Mouse (Mus musculus) heart, embryonic 15.5 days (tissue): Measurements from ENCODE around the gene Akr1a1. TPM values are rescaled to one million over a fixed set of nuclear protein-coding genes. Genes with fewer than 3 reads are reported as not detected.

Experiments
- ATAC-seq: fragments of 200-750 bp; cut with Nextera tagmentation; replicated peaks from 2 replicates; pipeline ENCODE4 v1.8.0; 2017; ENCODE audit warnings: low read depth, moderate TSS enrichment; ENCODE audit not compliant: insufficient number of reproducible peaks, insufficient read depth, low FRiP score
- H3K27ac ChIP-seq: fragments of 300-500 bp; sonication (generic); 2 replicates; pipeline ENCODE4 v1.5.1; 2015; ENCODE audit warnings: mild to moderate bottlenecking, inconsistent platforms
- H3K27me3 ChIP-seq: fragments of 300-500 bp; sonication (generic); 2 replicates; pipeline ENCODE4 v1.6.1; 2015; ENCODE audit warnings: inconsistent platforms
- H3K36me3 ChIP-seq: fragments of 300-500 bp; sonication (generic); 2 replicates; pipeline ENCODE4 v1.6.1; 2015; ENCODE audit warnings: mild to moderate bottlenecking, inconsistent platforms
- H3K4me1 ChIP-seq: fragments of 300-500 bp; sonication (generic); replicated peaks from 2 replicates; pipeline ENCODE4 v1.6.1; 2015; ENCODE audit warnings: inconsistent platforms
- H3K4me2 ChIP-seq: fragments of 300-500 bp; sonication (generic); 2 replicates; pipeline ENCODE4 v1.6.1; 2015; ENCODE audit warnings: inconsistent platforms, mild to moderate bottlenecking, moderate library complexity
- H3K4me3 ChIP-seq: fragments of 300-500 bp; sonication (generic); 2 replicates; pipeline ENCODE4 v1.5.1; 2015; ENCODE audit warnings: mild to moderate bottlenecking, inconsistent platforms
- H3K9ac ChIP-seq: fragments of 300-500 bp; sonication (generic); 2 replicates; pipeline ENCODE4 v1.6.1; 2015; ENCODE audit warnings: mild to moderate bottlenecking, inconsistent platforms
- H3K9me3 ChIP-seq: fragments of 300-500 bp; sonication (generic); replicated peaks from 2 replicates; pipeline ENCODE4 v1.6.1; 2016; ENCODE audit warnings: inconsistent platforms
- WGBS: fragments of 180-500 bp; shearing (Covaris S2); methylation state at CpG from one replicate; pipeline ENCODE4 v1.1.7; 2015; ENCODE audit warnings: mixed read lengths; 5-methylcytosine and 5-hydroxymethylcytosine counted together
- polyA plus RNA-seq: library from polyadenylated mRNA; unstranded; fragments of >200 nt; fragmentation: Nextera tagmentation; extraction: Ambion mirVana; gene quantifications from 2 replicates; pipeline ENCODE4 v1.2.1, GENCODE M21; 2015

The Akr1a1 gene
- polyA plus RNA-seq, 1 experiment from 2014 or later, result 501 TPM

DNA sequence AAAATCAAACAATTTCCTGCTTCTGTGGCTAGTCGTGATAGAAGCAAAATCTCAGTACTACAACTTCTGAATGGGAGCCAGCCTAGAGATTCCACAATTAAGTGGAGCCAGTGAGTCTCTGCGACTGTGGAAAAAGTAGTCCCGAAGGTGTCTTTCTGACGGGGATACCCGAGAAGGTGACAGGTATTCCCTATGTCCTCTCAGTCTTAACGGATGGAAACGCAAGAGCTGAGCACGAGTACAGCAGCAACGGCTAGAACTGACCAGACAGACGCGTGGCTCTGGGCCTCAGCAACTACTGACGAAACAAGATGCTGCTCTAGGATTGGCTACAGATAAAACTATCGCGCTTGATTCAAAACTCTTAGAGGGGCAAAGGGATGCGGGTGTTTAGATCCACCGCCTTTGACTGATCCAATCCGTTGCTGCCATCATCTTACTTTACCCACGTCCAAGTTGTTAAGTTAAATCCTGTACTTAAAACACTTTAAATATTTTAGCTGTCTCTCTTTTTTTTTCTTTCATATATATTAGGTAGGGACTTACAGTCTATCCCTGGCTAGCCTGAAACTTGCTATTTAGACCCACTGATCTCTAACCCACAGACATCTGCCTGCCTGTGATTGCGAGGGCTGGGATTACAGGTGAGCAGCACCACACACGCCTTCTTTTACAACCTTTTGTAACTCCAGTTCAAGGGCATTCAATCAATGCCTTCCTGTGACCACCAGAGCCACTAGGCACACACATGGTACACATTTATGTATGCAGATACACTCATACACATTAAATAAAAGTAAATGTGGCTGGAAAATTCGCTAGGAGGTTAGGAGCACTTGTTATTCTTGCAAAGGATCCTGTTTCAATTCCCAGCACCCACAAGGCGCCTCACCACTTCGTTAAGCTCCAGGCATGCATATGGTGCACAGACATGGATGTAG is 23.5 kb downstream of the Akr1a1 start, which contains the start of gene Nasp:
Nasp (minus strand) TSS at position 220 of the 941 bp plus-strand sequence.
- no peaks in the 10 kb centered on the region for H3K9me3 ChIP-seq
- H3K27ac ChIP-seq, result peak within 1 kb of the TSS; percentile 97
- WGBS, result 8% methylated on average over 23 of the region's 23 CpGs
- ATAC-seq, result peak; percentile 83
- H3K4me3 ChIP-seq, result peak within 1 kb of the TSS; percentile 97
- peak within 1 kb of the TSS; percentile 91 for H3K9ac ChIP-seq
- H3K36me3 ChIP-seq, result peaks cover 4% of the 10 kb centered on the region; the same call in 1 of the 2 replicates
- H3K4me1 ChIP-seq, result peaks cover 17% of the 10 kb centered on the region
- no peaks in the 10 kb centered on the region for H3K27me3 ChIP-seq
- peak within 1 kb of the TSS; percentile 84 for H3K4me2 ChIP-seq

DNA sequence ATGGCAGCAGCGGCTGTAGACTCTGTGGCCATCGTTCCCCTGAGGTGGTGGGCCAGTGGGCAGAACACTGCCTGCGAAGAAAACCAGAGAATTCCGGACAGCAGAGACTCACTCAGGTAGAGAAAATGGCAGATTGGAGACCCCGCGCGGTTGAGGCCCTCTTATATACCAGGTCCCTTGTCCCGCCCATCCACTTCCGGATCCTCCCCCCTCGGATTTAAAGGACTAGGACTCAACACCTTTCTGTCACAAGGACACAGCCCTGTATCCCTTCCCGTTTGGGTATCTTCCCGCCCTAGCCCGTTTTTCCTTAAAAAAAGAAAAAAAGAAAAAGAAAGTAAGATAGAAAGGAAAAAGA is 24.1 kb downstream of the Akr1a1 start:
- Histone ChIP-seq H3K27me3 (no peaks in the 10 kb centered on the region), H3K4me2 (peak overlapping the region; percentile 84), H3K36me3 (peaks cover 4% of the 10 kb centered on the region; the same call in 1 of the 2 replicates), H3K9ac (peak overlapping the region; percentile 91), H3K27ac (peak overlapping the region; percentile 97), H3K9me3 (no peaks in the 10 kb centered on the region), H3K4me1 (peaks cover 17% of the 10 kb centered on the region), H3K4me3 (peak overlapping the region; percentile 97)
- ATAC-seq, result peak; percentile 89
- WGBS, result 0% methylated on average over 13 of the region's 13 CpGs

DNA sequence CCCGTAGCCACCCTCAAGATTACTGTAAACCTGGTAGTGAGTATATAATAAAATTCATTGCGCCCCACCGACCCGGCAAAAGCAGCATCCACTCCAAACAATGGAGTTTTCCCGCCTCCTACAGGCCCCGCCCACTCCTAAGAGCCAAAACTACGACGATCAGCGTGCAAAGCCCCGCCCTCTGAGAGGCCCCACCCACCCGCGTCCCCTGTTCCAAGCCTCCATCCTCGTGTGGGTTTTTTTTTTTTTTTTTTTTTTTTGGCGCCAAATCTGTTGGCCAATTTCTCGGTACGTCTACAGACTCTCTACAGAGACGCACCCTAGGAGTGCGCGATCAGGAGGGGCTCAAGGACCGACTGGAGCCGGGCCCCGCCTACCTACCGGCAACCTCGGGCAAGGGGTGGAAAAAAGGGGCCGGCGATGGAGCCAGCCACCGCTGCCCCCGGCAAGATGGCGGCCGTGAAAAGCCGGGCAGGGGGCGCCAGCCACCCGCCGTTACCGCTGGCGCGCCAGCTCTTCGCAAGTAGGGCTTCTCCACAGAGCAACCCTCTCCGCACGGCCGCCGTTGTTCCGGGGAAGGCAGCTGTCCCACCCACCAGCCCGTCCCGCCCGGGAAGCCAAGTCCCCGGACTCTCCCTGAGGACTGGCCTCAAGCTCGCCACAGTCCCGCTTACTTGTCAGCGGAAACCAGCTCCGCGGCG is 24.7 kb downstream of the Akr1a1 start:
- peak overlapping the region; percentile 97 for H3K27ac ChIP-seq
- WGBS, result under 1% methylated on average over 53 of the region's 53 CpGs
- no peaks in the 10 kb centered on the region for H3K9me3 ChIP-seq
- ATAC-seq, result peak; percentile 80
- no peaks in the 10 kb centered on the region for H3K27me3 ChIP-seq
- peaks cover 5% of the 10 kb centered on the region; the same call in 1 of the 2 replicates for H3K36me3 ChIP-seq
- H3K4me1 ChIP-seq, result peaks cover 17% of the 10 kb centered on the region
- H3K4me3 ChIP-seq, result peak overlapping the region; percentile 97
- peak overlapping the region; percentile 91 for H3K9ac ChIP-seq
- H3K4me2 ChIP-seq, result peak overlapping the region; percentile 84

DNA sequence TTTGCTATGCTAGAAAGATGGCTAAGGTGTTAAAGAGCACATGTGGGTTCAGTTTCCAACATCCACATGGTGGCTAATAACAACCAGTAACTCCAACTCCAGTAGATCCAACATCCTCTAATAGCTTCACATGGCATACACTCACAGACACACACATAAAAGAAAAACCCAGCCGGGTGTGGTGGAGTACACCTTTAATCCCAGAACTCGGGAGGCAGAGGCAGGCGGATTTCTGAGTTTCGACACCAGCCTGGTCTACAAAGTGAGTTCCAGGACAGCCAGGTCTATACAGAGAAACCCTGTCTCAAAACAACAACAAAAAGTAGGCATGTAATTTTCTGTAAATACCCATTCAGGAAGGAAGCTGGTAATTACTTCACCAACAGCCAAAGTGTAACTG is 26.6 kb downstream of the Akr1a1 start:
- Histone ChIP-seq H3K9me3 (no peaks in the 10 kb centered on the region), H3K4me2 (no peak overlapping the region), H3K4me3 (no peak overlapping the region), H3K9ac (no peak overlapping the region), H3K27ac (no peak overlapping the region), H3K4me1 (peaks cover 17% of the 10 kb centered on the region), H3K36me3 (peaks cover 15% of the 10 kb centered on the region), H3K27me3 (no peaks in the 10 kb centered on the region)
- WGBS, result 89% methylated on average over 4 of the region's 4 CpGs
- no peak for ATAC-seq

DNA sequence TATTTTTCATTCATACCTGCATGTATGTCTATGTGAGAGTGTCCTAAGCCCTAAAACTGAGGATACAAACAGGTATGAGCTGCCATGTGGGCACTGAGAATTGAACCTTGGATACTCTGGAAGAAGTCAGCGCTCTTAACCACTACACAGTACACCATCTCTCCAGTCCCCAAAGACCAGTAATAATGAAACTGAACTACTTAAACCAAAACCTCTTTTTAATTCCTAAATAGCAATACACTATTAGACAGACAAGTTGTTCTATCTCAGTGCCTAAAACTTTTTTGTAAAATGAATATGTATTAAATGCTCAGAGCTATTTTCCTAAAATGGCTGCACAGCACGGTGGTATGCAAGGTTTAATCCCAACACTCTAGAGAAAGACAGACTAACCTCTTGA is 36.2 kb downstream of the Akr1a1 start:
- no peak overlapping the region for H3K4me3 ChIP-seq
- H3K9ac ChIP-seq, result no peak overlapping the region
- WGBS, result 94% methylated on average over 2 of the region's 2 CpGs
- H3K36me3 ChIP-seq, result peaks cover 70% of the 10 kb centered on the region
- H3K27ac ChIP-seq, result no peak overlapping the region
- no peaks in the 10 kb centered on the region for H3K4me1 ChIP-seq
- no peak overlapping the region for H3K4me2 ChIP-seq
- no peaks in the 10 kb centered on the region for H3K9me3 ChIP-seq
- no peak for ATAC-seq
- H3K27me3 ChIP-seq, result no peaks in the 10 kb centered on the region

DNA sequence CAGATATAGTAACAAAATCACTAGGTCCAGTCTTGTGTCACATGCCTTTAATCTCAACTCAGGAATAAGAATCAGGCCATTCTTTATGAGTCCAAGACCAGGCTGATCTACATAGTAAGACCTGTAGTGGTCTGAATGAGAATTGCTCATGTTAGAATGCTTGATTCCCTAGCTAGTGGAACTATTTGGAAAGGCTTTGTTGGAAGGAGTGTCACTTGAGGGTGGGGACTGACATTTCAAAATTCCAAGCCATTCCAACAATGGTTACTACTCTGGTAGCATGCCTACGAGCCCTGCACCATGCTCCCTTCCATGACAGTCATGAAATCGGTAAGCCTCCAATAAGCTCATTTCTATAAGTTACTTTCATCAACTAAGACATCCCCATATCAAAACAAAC is 38.9 kb downstream of the Akr1a1 start:
- WGBS, result 91% methylated on average over 2 of the region's 2 CpGs
- H3K36me3 ChIP-seq, result peaks cover 61% of the 10 kb centered on the region
- no peaks in the 10 kb centered on the region for H3K9me3 ChIP-seq

DNA sequence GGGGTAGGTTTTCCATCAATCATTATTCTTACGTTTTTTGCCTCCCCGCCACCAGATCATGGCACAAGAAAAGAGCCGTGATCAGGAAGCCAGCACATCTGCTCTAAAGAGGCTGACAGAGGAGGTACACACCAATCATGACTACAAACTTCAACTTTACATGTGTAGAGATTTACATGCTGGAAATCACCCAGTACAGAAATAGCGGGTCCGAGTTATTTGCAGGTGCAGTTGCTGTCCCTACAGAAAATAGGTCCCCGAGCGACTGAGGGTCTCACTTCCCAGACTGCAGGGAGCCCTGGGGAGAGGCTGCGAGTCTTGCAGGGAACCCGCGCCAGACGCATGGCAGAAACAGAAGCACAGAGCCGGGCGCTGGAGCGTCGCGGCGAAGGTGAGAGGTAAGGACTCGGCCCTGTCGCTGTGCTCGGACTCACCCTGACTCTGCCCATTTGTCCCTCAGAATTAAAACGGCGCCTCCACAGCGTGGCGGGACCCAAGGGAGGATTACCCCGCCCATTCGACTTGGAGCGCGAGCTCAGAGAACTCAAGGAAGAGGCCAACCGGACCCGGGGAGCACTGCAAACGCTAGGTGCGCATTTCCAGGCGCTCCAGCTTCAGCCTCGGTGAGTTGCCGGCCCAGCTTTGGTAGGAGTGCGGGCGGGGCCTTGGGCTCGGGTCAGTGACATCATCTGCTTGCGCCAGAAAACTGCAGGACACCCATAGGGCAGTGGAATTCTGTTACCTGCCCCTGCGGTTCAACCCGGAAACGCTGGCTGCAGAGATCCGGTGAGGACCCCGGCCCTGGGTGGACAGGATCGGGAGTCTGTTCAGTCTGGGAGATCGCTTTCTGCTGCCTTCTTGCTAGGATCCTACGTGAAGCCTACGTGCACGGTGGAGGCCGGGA is 54.2 kb downstream of the Akr1a1 start:
- Histone ChIP-seq H3K4me2 (peak overlapping the region; percentile 83), H3K4me1 (peaks cover 14% of the 10 kb centered on the region), H3K9me3 (no peaks in the 10 kb centered on the region), H3K36me3 (peaks cover 49% of the 10 kb centered on the region), H3K27ac (peak overlapping the region; percentile 91), H3K4me3 (peak overlapping the region; percentile 79), H3K9ac (peak overlapping the region; percentile 80), H3K27me3 (no peaks in the 10 kb centered on the region)
- under 1% methylated on average over 50 of the region's 50 CpGs for WGBS
- ATAC-seq, result peak; percentile 93

More for the DNA sequence above, 38.9 kb downstream of the Akr1a1 start:
- H3K9ac ChIP-seq, result no peak overlapping the region
- no peak overlapping the region for H3K27ac ChIP-seq
- H3K4me2 ChIP-seq, result no peak overlapping the region
- H3K4me1 ChIP-seq, result no peaks in the 10 kb centered on the region
- no peaks in the 10 kb centered on the region for H3K27me3 ChIP-seq
- no peak for ATAC-seq
- no peak overlapping the region for H3K4me3 ChIP-seq

DNA sequence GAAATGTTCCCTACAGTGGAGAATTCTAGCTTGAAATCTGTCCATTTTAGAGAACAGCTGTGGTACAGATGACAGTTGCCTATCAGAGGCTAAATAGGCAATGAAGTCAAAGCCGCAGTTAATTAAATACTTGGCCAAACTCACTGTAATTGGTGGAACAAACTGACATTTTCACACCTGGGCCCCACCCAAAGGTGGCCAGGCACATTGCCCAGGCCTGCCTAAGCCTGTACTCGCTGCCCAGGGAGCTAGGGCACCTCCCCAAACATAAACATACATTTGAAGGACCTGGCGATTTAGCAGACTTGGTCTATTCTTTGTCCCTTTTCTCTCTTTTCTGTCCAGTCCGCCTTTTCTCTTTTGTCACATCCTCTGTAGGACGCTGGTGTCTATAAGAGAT is 55.1 kb downstream of the Akr1a1 start, which contains the start of gene Ccdc17:
Ccdc17 (plus strand) TSS at position 276 of the 400 bp plus-strand sequence.
- Histone ChIP-seq H3K27ac (peak within 1 kb of the TSS; percentile 91), H3K27me3 (no peaks in the 10 kb centered on the region), H3K4me3 (peak within 1 kb of the TSS; percentile 79), H3K9me3 (no peaks in the 10 kb centered on the region), H3K4me2 (peak within 1 kb of the TSS; percentile 83), H3K4me1 (peaks cover 14% of the 10 kb centered on the region), H3K9ac (peak within 1 kb of the TSS; percentile 80), H3K36me3 (peaks cover 49% of the 10 kb centered on the region)
- WGBS, result 26% methylated on average over 5 of the region's 5 CpGs
- no peak for ATAC-seq

DNA sequence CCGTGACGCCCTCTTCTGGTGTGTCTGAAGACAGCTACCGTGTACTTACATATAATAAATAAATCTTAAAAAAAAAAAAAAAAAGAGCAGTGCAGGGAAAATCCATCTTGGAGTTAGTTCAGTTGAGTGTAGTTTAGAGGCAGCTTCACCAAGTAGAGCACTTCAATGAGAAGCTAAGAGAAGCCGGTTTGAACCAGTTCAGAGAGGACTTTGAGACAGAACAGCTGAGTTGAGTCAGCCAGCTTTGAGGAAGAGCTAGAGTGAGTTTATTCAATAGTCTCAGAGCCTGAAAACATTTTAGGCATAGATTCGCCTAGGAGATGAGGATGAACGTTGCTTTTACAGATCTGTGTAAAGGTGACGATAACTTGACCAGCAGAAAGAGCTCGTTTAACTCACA is 55.7 kb downstream of the Akr1a1 start:
- Histone ChIP-seq H3K4me2 (peak overlapping the region; percentile 83), H3K4me1 (peaks cover 14% of the 10 kb centered on the region), H3K4me3 (no peak overlapping the region), H3K27ac (no peak overlapping the region), H3K27me3 (no peaks in the 10 kb centered on the region), H3K9ac (no peak overlapping the region), H3K9me3 (no peaks in the 10 kb centered on the region), H3K36me3 (peaks cover 49% of the 10 kb centered on the region)
- 77% methylated on average over 8 of the region's 8 CpGs for WGBS
- no peak for ATAC-seq
